Mouse (Mus musculus): ENCODE results near the gene Ackr3. TPM values are rescaled to one million over a fixed set of nuclear protein-coding genes. Genes with fewer than 3 reads are reported as not detected.
A peak's percentile ranks its signal among the peaks of the same experiment; 100 is the strongest.

The Ackr3 gene
- total RNA-seq, 2 experiments from 2014 or later, result 13.7 to 17.8 TPM

DNA sequence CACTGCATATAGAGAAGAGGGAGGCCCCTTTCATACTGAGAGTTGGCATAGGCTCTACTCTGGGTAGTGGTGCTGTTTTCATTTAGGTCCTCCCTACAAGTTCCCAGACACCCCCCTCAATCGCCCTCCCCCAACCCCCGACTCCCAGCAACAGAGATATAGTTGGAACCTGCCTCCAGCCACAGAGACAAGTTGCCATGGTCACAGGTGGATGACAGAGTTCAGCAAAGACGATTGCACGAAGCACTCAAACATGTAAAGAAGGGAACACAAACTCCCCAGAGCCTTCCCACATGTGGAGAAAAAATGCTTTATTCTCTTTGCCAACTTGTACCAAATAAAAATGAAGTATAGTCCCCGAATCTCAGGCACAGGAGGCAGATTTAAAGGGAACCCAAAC, 21.3 kb upstream of the Ackr3 start:
- DNase-seq (ENCODE audit: low spot score in 2 of 2), result no peak
- Histone ChIP-seq H3K4me3 (no peak overlapping the region), H3K27ac (no peak overlapping the region)
- no peak for TF ChIP-seq CTCF (conservative IDR thresholded peaks at IDR 0.05)

- DNase-seq (ENCODE audit: low spot score in 2 of 2), result no peak
- TF ChIP-seq CTCF (conservative IDR thresholded peaks at IDR 0.05), result no peak
- Histone ChIP-seq H3K4me3 (no peak overlapping the region), H3K27ac (no peak overlapping the region)
These were observed 20.2 kb upstream of the Ackr3 start for GRCm38 (mm10) chr1:90183602-90184001.

DNA sequence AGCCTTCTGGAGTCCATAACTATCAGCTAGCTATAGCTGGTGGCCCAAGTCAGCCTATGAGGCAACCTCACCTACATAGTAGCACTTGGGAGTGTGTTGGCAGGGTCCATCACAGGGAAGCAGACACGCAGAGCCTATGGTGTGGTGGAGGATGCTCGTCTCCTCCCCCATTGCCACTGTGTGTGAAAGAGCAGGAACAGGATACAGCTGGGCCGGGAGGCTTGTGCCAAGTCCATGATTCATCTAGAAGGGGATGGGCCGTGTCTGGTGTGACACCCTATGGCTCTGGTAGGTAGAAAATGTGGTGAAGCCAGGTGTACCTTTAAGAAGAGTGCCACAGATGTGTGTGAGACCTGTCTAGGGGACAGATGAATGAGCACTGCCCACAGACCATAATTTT, 17.6 kb upstream of the Ackr3 start:
- Histone ChIP-seq H3K27ac (no peak overlapping the region), H3K4me3 (no peak overlapping the region)
- no peak for DNase-seq (ENCODE audit: low spot score in 2 of 2)
- no peak for TF ChIP-seq CTCF (conservative IDR thresholded peaks at IDR 0.05)

DNA sequence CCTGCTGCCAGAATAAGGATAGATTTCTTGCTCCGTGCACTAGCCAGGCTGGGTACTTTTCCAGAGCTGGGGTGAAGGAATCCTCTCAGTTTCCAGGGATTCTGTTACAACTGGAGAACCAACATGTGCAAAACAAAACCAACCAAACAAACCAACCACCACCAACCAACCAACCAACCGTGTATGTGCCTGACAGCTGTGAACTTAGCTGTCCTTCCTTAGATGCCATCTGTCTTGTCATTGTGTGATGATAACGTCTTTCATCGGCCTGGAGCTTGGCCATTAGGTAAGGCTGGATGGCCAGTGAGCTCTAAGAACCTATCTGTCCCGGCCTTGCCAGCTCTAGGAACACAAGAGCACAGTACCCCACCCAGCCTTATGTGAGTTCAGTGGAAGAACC, 16.9 kb upstream of the Ackr3 start:
- Histone ChIP-seq H3K27ac (no peak overlapping the region), H3K4me3 (no peak overlapping the region)
- no peak for TF ChIP-seq CTCF (conservative IDR thresholded peaks at IDR 0.05)
- no peak for DNase-seq (ENCODE audit: low spot score in 2 of 2)

DNA sequence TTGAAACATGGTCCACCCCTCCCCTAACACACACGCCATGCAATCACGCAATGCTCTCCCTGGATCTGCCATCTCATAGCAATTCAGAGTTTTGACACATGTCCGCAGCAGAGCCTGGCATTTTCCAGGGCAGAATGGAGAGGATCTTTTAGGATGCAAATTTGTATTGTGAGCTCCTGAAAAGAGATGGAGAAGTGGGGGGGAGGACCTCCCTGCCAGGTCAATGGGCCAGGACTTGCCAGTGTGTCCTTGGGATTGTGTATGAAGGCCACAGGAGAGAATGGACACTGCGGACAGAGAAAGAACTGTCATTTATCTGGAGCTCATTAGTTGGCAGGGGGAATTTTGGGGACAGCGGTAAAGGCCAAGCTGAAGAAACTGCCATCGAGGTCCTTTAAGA, 14.7 kb upstream of the Ackr3 start:
- Histone ChIP-seq H3K27ac (no peak overlapping the region), H3K4me3 (no peak overlapping the region)
- DNase-seq (ENCODE audit: low spot score in 2 of 2), result no peak
- no peak for TF ChIP-seq CTCF (conservative IDR thresholded peaks at IDR 0.05)

- Histone ChIP-seq H3K27ac (no peak overlapping the region), H3K4me3 (no peak overlapping the region)
- DNase-seq (ENCODE audit: low spot score in 2 of 2), result no peak
- TF ChIP-seq CTCF (conservative IDR thresholded peaks at IDR 0.05), result no peak
These were observed 2.5 kb upstream of the Ackr3 start for GRCm38 (mm10) chr1:90201246-90201645.

GRCm38 (mm10) chr1:90201655-90202054, 2.1 kb upstream of the Ackr3 start:
- no peak overlapping the region for H3K4me3 ChIP-seq
- no peak overlapping the region for H3K27ac ChIP-seq
- TF ChIP-seq CTCF (conservative IDR thresholded peaks at IDR 0.05), result no peak
- DNase-seq (ENCODE audit: low spot score in 2 of 2), result no peak

- Histone ChIP-seq H3K4me3 (no peak overlapping the region; the same call in 1 of the 2 replicates), H3K27ac (no peak overlapping the region)
- TF ChIP-seq CTCF (conservative IDR thresholded peaks at IDR 0.05), result peak; percentile 67
- DNase-seq (ENCODE audit: low spot score in 2 of 2), result peak in 1 of 2 experiments; percentile 54
These were observed 1.4 kb upstream of the Ackr3 start for GRCm38 (mm10) chr1:90202207-90202978.

DNA sequence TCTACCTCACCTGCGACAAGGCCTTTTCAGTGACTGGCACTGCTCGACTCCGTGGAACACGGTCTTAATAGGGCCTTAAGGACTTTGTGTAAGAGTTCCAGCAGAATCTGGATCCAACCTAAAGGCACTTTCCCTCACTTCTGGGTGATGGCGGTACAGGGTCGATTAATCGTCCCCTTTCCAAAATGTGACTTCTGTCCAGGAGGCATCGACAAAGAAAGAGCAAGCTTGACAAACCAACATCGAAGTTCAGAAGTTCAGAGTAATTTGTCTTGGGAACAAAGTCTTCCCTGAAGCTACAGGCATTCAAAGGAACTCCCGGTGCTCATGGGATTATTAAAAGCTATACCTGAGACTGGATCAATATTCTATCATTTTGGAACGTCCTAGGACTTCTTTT, 439 bp upstream of the Ackr3 start:
- Histone ChIP-seq H3K27ac (no peak overlapping the region), H3K4me3 (peak overlapping the region; percentile 67)
- TF ChIP-seq CTCF (conservative IDR thresholded peaks at IDR 0.05), result no peak
- DNase-seq (ENCODE audit: low spot score in 2 of 2), result no peak

- H3K4me3 ChIP-seq, result peak overlapping the region; percentile 67
- no peak for TF ChIP-seq CTCF (conservative IDR thresholded peaks at IDR 0.05)
- peak overlapping the region; percentile 95 for H3K27ac ChIP-seq
- DNase-seq (ENCODE audit: low spot score in 2 of 2), result no peak
These were observed 1.0 kb downstream of the Ackr3 start for GRCm38 (mm10) chr1:90204821-90205220.

DNA sequence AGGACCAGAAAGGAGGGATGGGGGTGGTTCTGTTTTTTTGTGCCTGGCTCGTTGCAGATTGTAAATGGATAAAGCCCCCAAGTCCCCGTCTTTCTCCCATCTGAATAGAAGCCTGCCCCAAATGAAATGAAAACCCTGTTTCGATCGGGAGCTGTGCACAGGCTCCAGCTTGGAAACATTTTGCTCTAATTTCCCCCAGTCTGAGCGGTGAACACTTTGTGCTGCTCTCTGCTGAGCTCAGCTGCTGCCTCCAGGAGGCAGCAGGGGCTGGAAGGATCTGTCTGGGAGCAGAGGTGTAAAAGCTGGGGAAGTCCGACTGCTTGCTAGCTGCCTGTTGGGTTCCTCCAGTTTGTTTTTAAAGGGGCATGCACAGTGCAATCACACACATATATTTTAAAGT, 1.4 kb downstream of the Ackr3 start:
- H3K4me3 ChIP-seq, result peak overlapping the region; percentile 67
- peak; percentile 85 for TF ChIP-seq CTCF (conservative IDR thresholded peaks at IDR 0.05)
- peak overlapping the region; percentile 95 for H3K27ac ChIP-seq
- DNase-seq (ENCODE audit: low spot score in 2 of 2), result peak; percentile 66 to 68

DNA sequence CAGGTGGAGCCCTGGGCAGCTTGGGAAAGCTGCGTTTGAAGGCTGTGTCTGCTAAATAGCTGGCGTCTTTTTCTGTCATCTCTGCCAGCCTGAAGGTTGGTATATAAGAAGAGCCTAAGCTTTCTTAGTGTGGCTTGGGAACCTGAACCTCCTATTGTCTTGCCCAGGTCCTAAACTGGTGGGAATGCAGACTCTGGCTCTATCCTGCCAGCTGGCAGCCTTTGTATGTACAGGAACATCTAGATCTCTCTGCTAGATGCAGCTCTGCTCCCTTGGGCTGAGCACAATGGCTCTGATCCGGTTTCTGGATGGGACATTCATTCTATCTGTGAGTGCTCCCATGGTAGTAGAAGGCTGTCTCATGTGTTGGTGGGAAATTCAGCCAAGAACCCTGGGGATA, 2.9 kb downstream of the Ackr3 start:
- DNase-seq (ENCODE audit: low spot score in 2 of 2), result no peak
- Histone ChIP-seq H3K27ac (peak overlapping the region; percentile 95), H3K4me3 (peak overlapping the region; percentile 67)
- TF ChIP-seq CTCF (conservative IDR thresholded peaks at IDR 0.05), result no peak

DNA sequence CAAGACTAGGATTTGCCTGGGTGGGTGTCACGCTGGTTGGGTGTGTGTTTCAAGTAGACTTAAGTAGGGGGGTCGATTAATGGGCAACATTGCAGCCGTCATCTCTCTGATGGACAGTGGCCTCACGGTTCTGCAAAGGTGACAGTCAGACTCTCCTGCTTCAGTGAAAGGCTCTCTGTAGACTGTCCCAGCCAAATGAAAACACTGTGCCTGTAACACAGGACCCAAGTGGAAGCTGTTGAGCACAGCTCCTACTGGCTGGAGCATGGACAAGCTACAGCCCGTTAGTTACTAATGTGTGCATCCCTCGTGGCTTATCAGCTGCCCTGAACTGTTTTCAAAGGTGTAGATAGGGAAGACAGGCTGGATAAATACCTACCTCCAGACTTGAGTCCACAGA, 3.5 kb downstream of the Ackr3 start:
- no peak for DNase-seq (ENCODE audit: low spot score in 2 of 2)
- Histone ChIP-seq H3K4me3 (peak overlapping the region; percentile 67), H3K27ac (peak overlapping the region; percentile 95)
- TF ChIP-seq CTCF (conservative IDR thresholded peaks at IDR 0.05), result no peak
